Mouse (Mus musculus): Measurements from ENCODE around the gene Oaz2.

Gene Oaz2

DNA sequence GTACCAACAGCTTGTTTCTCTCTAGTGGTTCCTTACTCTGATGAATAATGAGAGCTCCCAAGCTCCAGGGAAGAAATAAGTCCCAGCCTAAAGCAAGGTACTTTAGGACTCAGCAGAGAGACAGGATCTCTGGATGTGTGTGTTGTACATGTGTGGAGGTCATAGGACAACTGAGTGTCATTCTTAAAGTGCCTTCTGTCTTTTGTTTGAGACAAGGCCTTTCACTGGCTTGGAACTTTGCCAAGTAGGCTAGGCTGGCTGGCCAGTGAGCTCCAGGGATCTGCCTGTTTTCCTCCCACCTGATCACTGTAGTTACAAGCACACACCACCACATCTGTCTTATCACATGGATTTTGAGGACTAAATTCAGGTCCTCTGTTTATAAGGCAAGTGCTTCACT is 28.5 kb downstream of the Oaz2 start:
- DNase-seq, result no peak

DNA sequence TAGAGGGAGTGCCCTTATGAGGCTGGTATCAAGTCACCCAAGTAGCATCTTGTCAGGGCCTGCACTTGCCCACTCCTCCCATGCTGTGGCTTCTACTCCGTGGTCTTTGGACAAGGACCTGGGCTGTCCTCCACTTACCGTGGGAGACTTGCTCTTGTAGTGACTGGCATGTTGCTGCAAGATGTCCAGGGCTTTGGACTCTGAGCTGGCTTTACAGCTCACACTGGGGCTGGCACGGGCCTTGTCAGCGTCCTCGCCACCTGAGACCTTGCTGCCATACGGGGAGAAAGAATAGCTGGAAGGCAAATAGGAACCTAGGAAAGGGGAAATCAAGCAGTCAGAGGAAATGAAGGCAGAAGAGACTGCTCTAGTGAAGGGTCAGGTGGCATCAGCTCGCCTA is 29.6 kb downstream of the Oaz2 start:
- DNase-seq, result no peak

DNA sequence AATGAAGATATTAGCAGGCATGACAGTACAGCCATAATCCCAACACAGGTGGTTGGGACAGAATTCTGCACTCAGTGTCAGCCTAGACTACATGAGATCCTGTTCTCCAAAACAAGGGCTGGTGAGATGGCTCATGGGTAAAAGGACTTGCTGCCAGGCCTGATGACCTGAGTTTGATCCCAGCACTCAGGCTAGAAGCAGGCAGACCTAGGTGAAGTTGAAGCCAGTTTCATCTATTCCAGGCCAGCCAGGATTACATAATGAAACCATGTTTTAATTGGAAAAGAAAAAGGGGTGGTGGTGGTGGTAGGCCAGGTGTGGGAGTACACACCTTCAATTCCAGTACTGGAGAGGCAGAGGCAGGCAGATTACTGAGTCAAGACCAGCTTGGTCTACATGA is 30.2 kb downstream of the Oaz2 start:
- DNase-seq, result no peak

DNA sequence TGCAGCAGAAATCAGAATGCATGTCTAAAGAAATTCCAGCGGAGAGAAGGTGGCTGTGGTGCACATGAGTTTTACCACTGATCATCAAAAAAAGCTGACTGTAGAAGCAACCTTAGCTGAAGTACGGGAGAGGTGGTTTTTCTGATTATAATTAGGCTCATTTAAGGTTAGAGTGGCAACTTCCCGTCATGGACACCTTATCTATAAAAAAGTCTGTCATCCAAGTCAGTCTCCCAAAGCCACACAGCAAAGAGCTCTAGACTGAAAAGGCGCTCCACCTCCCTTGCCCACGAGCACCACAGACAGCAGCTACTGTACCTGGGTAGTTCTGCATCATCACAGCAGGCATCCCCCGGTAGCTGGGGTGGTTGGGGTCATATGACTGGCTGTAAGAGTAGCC is 32.7 kb downstream of the Oaz2 start:
- no peak for DNase-seq

DNA sequence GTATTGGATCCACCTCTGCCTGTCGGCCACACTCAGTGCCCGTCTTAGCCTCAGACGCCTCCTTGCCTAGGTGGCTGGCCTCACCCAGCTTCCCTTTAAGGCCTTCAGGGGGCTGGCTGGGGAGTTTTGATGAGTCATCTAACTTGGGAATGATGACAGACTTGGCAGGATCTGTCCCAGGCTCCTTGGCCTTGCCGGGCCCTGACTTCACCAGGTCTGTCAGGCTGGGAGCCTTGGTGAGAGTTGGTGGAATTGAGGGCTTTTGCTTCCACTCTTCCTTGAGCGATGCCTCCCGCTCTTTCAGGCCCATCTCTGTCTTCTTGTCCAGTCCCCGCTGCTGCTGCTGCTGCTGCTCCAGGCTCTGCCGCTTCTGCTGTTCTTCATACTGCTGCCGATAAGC is 34.5 kb downstream of the Oaz2 start:
- no peak for DNase-seq

DNA sequence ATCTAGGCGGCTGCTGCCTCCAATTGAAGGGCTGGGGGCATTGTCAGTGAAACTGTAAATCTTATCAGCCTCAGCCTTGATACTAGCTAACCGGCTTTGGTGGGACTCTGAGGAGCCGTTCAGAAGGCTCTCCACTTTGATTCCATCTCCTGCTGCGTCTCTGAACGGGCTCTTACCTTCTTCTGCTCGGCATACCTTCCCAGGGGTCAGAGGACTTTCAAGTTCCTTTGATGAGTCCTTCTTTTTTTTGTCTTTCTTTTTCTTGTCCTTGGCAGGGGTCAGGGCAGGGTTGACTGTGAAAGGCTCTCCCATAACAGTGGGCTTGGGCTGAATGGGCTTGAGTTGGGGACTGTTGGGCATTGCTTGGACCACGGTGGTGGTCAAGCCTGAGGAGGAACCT is 35.4 kb downstream of the Oaz2 start:
- DNase-seq, result no peak

DNA sequence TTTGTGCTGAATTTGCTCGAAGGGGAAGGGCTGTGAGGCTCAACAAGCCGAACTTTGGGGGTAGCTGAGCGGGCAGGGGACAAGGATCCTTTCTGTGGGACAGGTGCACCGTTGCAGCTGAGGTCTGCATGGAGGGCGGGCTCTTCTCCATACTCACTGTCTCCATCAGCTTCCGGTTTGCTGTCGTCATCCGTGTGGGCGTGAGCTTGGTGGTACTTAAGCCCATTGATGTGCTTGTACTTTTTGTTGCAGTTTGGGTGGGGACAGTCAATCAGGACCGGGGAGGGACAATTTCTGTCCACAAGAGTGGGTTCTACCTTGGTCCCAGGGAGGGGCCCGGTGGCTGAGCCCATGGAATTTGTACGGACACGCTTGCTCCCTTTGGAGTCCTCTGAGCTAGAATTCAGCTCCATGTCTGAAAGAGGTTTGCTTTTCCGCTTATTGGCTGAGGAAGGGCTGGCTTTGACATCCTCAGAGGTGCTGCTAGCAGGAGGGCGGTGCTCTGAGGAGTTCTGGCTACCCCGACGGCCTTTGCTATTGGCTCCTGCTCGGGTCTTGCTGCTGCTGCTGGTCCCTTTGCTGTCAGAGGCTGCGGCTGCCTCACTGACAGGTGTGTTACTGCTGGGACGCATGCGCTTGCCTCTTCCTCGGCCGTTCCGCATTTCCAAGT is 36.3 kb downstream of the Oaz2 start:
- DNase-seq, result no peak

DNA sequence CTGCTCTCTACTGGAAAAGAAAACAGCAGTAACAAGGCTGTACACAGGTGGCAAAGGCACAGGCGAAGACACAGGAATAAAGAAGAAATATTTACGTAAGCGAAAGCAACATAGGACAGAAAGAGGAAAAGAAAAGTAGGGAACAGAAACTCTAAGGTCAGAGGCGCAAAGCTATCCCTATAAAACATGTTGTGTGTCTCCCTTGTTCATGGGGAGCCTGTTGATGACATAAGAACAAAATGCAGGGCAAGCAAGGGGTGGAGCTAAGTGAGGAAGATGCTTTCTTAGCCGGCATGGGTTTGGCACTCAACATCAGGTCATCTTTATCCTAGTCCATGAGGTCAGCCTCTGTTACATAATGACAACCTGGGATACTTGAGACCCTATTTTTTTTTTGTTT is 50.4 kb downstream of the Oaz2 start:
- DNase-seq, result no peak

DNA sequence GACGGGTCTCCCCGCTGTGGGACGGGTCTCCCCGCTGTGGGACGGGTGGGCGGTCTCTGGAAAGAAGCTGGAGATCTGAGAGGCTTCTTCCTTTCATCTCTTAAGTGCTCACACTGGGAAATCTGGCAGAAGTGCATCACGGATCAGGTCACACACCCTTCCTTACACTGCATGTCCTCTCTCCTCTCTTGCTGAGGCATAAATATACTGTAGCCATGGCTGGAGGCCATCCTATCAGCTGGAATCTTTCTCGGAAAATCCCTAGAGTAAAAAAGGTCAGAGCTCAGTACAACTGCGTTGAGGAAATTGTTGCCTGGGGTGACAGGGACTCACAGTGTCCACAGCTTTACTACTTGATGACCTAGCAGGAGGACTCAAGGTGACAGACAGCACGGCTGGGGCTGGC is 53.4 kb downstream of the Oaz2 start:
- DNase-seq, result no peak

DNA sequence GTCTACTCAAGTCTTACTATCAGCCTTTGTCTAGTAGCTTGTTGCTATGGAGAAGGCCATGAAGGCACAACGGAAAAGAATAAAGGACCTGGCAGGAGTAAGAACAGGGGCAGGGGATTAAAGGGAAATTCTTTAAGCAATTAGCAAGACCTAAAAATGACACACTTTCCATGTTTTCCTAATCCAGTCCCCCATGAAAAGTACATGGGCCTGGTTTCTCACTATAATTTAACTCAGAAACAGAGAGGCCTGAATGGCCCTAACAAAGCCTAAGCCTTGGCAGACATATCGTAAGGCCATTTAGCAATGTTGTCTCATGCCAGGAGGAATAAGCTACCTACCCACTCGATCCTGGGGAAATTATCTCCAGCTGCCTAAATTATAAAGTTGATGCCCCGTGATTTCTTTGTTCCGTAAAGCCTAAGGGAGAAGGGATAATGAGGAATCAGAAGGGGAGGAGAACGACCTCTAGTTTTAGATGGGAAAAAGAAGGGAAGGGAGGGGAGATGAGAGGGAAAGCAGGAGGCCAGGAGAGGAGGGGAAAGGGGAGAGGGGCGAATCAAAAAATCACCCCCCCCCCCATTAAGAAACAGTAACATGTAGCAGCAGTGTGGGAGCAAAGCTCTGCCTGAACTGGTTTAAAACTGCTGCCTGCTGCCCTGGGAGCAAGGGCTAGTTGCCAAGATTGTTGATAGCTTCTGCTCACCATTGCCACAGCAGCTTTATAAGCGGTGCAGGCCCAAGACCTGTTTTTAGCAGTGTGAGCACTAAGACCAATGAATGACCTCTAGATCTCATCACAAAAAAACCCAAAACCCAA is 56.9 kb downstream of the Oaz2 start:
- DNase-seq, result no peak

DNA sequence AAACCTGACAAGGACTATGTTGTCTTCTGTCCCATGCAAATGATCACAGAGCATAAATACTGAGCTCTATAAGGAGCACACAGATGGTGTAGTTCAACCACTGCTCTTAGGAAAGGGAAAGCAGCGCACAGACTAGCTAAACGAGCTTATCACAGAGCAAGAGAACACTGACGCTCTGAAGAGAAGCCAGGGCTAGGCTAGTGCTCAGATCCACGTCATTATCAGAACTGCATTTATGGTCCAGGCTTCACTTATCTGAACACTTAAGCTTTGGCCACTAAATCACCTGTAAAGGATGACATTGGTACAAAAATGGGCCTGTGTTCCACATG is 57.5 kb downstream of the Oaz2 start:
- DNase-seq, result no peak

DNA sequence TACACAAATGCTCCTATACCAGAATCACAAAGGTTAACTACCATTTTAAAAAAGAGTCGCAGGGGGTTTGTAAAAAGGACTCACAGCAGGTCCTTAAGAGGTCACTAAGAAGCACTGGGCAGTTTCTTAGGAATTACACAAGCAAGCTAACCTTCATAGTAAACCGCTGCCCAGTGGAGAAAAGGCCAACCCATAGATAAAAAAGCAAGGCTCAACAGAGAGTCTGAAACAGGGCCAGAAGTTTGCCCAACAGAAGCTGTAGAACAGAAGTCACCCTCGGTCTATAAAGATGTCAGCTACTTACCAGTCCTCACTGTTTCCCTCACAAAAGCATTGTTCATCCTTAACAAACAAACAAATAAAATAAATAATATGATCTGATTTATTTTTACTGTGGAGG is 58.6 kb downstream of the Oaz2 start:
- DNase-seq, result no peak

DNA sequence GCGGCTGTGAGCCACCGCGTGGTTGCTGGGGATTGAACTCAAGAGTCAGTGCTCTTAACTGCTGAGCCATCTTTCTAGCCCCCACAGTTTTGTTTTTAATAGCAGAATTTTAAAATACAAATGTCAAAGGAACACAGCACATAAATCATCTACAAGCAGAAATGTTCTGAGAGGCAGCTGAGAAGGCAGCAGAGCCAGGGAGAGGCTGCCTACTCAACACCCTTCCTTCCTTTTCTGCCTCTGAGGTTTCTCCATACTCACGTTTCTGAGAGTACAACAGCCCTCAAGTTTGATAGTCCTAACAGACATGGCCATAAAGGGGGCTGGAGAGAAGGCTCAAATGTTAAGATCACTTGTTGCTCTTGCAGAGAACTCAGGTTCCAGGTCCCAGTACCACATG is 59.7 kb downstream of the Oaz2 start:
- no peak for DNase-seq

DNA sequence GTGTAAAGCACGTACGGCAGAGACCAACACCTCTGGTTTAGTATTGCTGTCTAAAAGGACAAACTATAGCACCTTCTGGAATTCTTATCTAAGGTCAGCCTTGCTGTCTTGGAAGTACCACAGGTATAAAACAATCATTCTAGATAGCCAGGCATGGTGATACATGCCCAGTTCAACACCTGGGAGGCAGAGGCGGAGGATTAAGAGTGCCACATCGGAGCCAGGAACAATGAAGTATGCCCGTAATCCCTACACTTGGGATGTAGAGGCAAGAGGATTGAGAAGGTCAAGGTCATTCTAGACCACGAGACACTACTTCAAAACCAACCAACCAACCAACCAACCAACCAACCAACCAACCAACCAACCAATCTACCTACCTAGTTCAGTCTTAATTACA is 60.8 kb downstream of the Oaz2 start:
- no peak for DNase-seq

DNA sequence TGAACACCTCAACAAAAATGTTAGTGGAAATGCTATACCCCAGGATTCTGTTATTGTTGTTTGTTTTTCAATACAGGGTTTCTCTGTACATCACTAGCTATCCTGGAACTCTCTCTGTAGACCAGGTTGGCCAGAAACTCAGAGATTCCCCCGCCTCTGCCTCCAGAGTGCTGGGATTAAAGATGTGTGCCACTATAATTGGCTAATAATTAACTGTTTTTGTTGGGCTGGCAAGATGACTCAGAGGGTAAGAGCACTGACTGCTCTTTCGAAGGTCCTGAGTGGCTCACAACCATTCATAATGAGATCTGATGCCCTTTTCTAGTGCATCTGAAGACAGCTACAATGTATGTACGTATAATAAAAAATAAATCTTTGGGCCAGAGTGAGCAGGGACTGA is 67.1 kb downstream of the Oaz2 start:
- no peak for DNase-seq
